Comparison of ENCODE assay signal across 9 mouse cellular contexts in the genomic region with DNA sequence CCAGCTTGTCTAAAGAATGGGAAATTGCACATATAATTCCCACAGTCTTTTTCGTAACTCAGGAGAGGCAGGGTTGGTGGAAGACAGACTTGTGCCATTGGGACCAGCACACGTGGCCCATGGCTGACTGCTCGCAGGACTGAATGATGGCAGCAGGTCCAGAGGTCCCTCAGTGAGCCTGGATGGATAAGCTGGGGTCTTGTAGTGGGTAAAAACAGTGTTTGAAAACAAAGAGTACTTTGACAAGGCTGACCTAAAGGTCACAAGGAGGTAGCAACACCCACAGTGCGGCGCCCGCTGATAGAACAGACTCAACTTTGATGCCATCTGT. TPM values are rescaled to one million over a fixed set of nuclear protein-coding genes. Genes with fewer than 3 reads are reported as not detected.
DNase-seq lines count a peak whose midpoint lies in the region; ATAC-seq and TF ChIP-seq lines count a peak whose summit lies in the region.
"Had no signal": no experiment of that assay in that cellular context is flagged by ENCODE, and none has a peak within 500 bp of the region (broad histone marks: within the 10 kb centered on the region; RNA-seq: fewer than 3 reads in every experiment).

No protein-coding gene starts in this region.

- TF ChIP-seq POLR2A in cerebellum, adult 2 months (IDR thresholded peaks at IDR 0.05; ENCODE audit: borderline replicate concordance, insufficient read depth, low read length): no peak

- H3K4me1 ChIP-seq in cerebellum, adult 2 months (ENCODE audit: control insufficient read depth, insufficient read depth, low read length): peaks cover 6% of the 10 kb centered on the region; the same call in 1 of the 2 replicates
- peaks cover 46% of the 10 kb centered on the region for H3K4me1 ChIP-seq in megakaryocyte, embryonic 14.5 days
- peaks cover 10% of the 10 kb centered on the region for H3K4me1 ChIP-seq in liver, embryonic 11.5 days (replicated peaks; ENCODE audit: control insufficient read depth, insufficient read depth, low read length)
- peaks cover 18% of the 10 kb centered on the region for H3K4me1 ChIP-seq in stomach, embryonic 16.5 days (ENCODE audit: control insufficient read depth, insufficient read depth, low read length)

- intact Hi-C loops in gastrocnemius, postnatal 36 days (cut with DNase I): loop anchor here (2.0 kb wide), 1 partner anchor 39 kb away; no protein-coding TSS in a partner anchor

- no peaks in the 10 kb centered on the region for H3K27me3 ChIP-seq in cerebellum, adult 2 months (ENCODE audit: control insufficient read depth, insufficient read depth, low read length)
- no peaks in the 10 kb centered on the region for H3K27me3 ChIP-seq in megakaryocyte, embryonic 14.5 days (replicated peaks)
- no peaks in the 10 kb centered on the region for H3K27me3 ChIP-seq in liver, embryonic 11.5 days (replicated peaks; ENCODE audit: control insufficient read depth, insufficient read depth, low read length)
- H3K27me3 ChIP-seq in stomach, embryonic 16.5 days (ENCODE audit: control insufficient read depth, insufficient read depth, low read length): no peaks in the 10 kb centered on the region

- H3K9ac ChIP-seq in liver, embryonic 11.5 days (ENCODE audit: low read depth, low read length): peak overlapping the region; percentile 78
- H3K9ac ChIP-seq in stomach, embryonic 16.5 days (ENCODE audit: low read length): peak overlapping the region; percentile 87

- peak overlapping the region; percentile 96 for H3K4me2 ChIP-seq in liver, embryonic 11.5 days
- peak overlapping the region; percentile 92 for H3K4me2 ChIP-seq in stomach, embryonic 16.5 days (ENCODE audit: low read depth, low read length)

- WGBS in cerebellum, adult 2 months: 57% methylated on average over 6 of the region's 6 CpGs
- 85% methylated on average over 6 of the region's 6 CpGs for WGBS in liver, embryonic 11.5 days
- WGBS in stomach, embryonic 16.5 days: 71% methylated on average over 6 of the region's 6 CpGs

- ATAC-seq in megakaryocyte, adult 5-6 weeks (ENCODE audit: poor library complexity, severe bottlenecking): no peak
- ATAC-seq in liver, embryonic 11.5 days (replicated peaks; ENCODE audit: low FRiP score): 0 out of 2 replicates have a peak, but pooled peaks have one; percentile 9
- ATAC-seq in stomach, embryonic 16.5 days (ENCODE audit: insufficient read depth, low FRiP score): no peak

- peak overlapping the region; percentile 91 for H3K4me3 ChIP-seq in cerebellum, adult 2 months (replicated peaks; ENCODE audit: insufficient read depth, low read depth, low read length)
- peak overlapping the region; percentile 98 for H3K4me3 ChIP-seq in megakaryocyte, embryonic 14.5 days (replicated peaks)
- peak overlapping the region; percentile 90 for H3K4me3 ChIP-seq in liver, embryonic 11.5 days (ENCODE audit: low read depth, low read length)
- peak overlapping the region; percentile 95 for H3K4me3 ChIP-seq in stomach, embryonic 16.5 days (replicated peaks; ENCODE audit: low read length)

- H3K27ac ChIP-seq in cerebellum, adult 2 months (ENCODE audit: insufficient read depth, low read length): peak overlapping the region; percentile 67
- H3K27ac ChIP-seq in liver, embryonic 11.5 days (ENCODE audit: low read depth, low read length): peak overlapping the region; percentile 52; the same call in 1 of the 2 replicates
- 0 out of 2 replicates have a peak overlapping the region, but pooled peaks have one; percentile 73 for H3K27ac ChIP-seq in stomach, embryonic 16.5 days (ENCODE audit: low read length)

- no peak for DNase-seq in cerebellum, adult 2 months
- no peak for DNase-seq in cerebellum, postnatal 10 days
- no peak for DNase-seq in liver, embryonic 11.5 days (ENCODE audit: low spot score)
- DNase-seq in layer of hippocampus, postnatal 14 days (ENCODE audit: low spot score in 2 of 2): no peak
- no peak for DNase-seq in gastrocnemius, postnatal 36 days

- no peak for TF ChIP-seq CTCF in cerebellum, adult 2 months (IDR thresholded peaks at IDR 0.05; ENCODE audit: borderline replicate concordance, insufficient read depth, low read depth, low read length)

- H3K36me3 ChIP-seq in megakaryocyte, embryonic 14.5 days (replicated peaks; ENCODE audit: low read length): peaks cover 32% of the 10 kb centered on the region
- H3K36me3 ChIP-seq in liver, embryonic 11.5 days (ENCODE audit: control insufficient read depth, insufficient read depth, low read length): 0 out of 2 replicates have a peak, but pooled peaks cover 6% of the 10 kb centered on the region
- H3K36me3 ChIP-seq in stomach, embryonic 16.5 days (ENCODE audit: control insufficient read depth, insufficient read depth, low read length): peaks cover 5% of the 10 kb centered on the region; the same call in 1 of the 2 replicates

- no peaks in the 10 kb centered on the region for H3K9me3 ChIP-seq in megakaryocyte, embryonic 14.5 days
- H3K9me3 ChIP-seq in liver, embryonic 11.5 days (ENCODE audit: control insufficient read depth, low read length): no peaks in the 10 kb centered on the region
- H3K9me3 ChIP-seq in stomach, embryonic 16.5 days (replicated peaks; ENCODE audit: control insufficient read depth, low read length): no peaks in the 10 kb centered on the region

RNA-seq across cellular contexts. Expression of gene Ciao2b, which starts 0.5 kb away (rescaled TPM):
- 53.9 and 54.7 TPM in 2 replicates for polyA plus RNA-seq in cerebellum, adult 2 months (2012; rRNA removed)
- 39.8 and 119 TPM in 2 replicates for polyA plus RNA-seq in megakaryocyte, embryonic 14.5 days (2012; ENCODE audit: insufficient read depth, low replicate concordance)
- total RNA-seq in megakaryocyte, adult 5-6 weeks (2015): 18.9 and 25.7 TPM in 2 replicates
- total RNA-seq in megakaryocyte, adult 5-6 weeks (2017): 15.1 and 28.2 TPM in 2 replicates
- polyA plus RNA-seq in liver, embryonic 11.5 days (2014; fragmentation: Nextera tagmentation; extraction: Ambion mirVana): 93.1 and 94.0 TPM in 2 replicates
- polyA plus RNA-seq in stomach, embryonic 16.5 days (2015; fragmentation: Nextera tagmentation; extraction: Ambion mirVana): 92.6 and 93.6 TPM in 2 replicates
- total RNA-seq in layer of hippocampus, postnatal 14 days (2021): 10 to 100 TPM; 26.1 to 28.2 TPM
- 10 to 100 TPM; 29.1 to 29.4 TPM for total RNA-seq in gastrocnemius, postnatal 36 days (2021)

RNA-seq across cellular contexts. Expression of gene Rrad, which starts 11.2 kb away (rescaled TPM):
- 3.3 and 3.6 TPM in 2 replicates for polyA plus RNA-seq in cerebellum, adult 2 months (2012; rRNA removed)
- polyA plus RNA-seq in megakaryocyte, embryonic 14.5 days (2012; ENCODE audit: insufficient read depth, low replicate concordance): 2.2 TPM in 1 of 2 replicates, not detected in the other
- total RNA-seq in megakaryocyte, adult 5-6 weeks (2015): 0.52 and 2.0 TPM in 2 replicates
- total RNA-seq in megakaryocyte, adult 5-6 weeks (2017): 0.73 and 1.5 TPM in 2 replicates
- polyA plus RNA-seq in liver, embryonic 11.5 days (2014; fragmentation: Nextera tagmentation; extraction: Ambion mirVana): 1.6 and 4.1 TPM in 2 replicates
- 9.2 and 14.4 TPM in 2 replicates for polyA plus RNA-seq in stomach, embryonic 16.5 days (2015; fragmentation: Nextera tagmentation; extraction: Ambion mirVana)
- total RNA-seq in layer of hippocampus, postnatal 14 days (2021): 1 to 10 TPM; 2.1 to 3.3 TPM
- total RNA-seq in gastrocnemius, postnatal 36 days (2021): 1 to 10 TPM; 2.2 to 2.9 TPM

RNA-seq across cellular contexts. Expression of gene Cdh16, which starts 18.1 kb away (rescaled TPM):
- not detected in 2 replicates for polyA plus RNA-seq in cerebellum, adult 2 months (2012; rRNA removed)
- not detected in 2 replicates for polyA plus RNA-seq in megakaryocyte, embryonic 14.5 days (2012; ENCODE audit: insufficient read depth, low replicate concordance)
- total RNA-seq in megakaryocyte, adult 5-6 weeks (2015): not detected in 2 replicates
- total RNA-seq in megakaryocyte, adult 5-6 weeks (2017): not detected in 2 replicates
- polyA plus RNA-seq in liver, embryonic 11.5 days (2014; fragmentation: Nextera tagmentation; extraction: Ambion mirVana): 0.18 and 0.34 TPM in 2 replicates
- polyA plus RNA-seq in stomach, embryonic 16.5 days (2015; fragmentation: Nextera tagmentation; extraction: Ambion mirVana): 1.6 and 2.0 TPM in 2 replicates
- total RNA-seq in layer of hippocampus, postnatal 14 days (2021): not detected
- total RNA-seq in gastrocnemius, postnatal 36 days (2021): not detected
- total RNA-seq: left cerebral cortex, adult 8-10 months had no signal

RNA-seq across cellular contexts. Expression of gene Pdp2, which starts 51.0 kb away (rescaled TPM):
- polyA plus RNA-seq in cerebellum, adult 2 months (2012; rRNA removed): 6.9 and 7.4 TPM in 2 replicates
- polyA plus RNA-seq in megakaryocyte, embryonic 14.5 days (2012; ENCODE audit: insufficient read depth, low replicate concordance): 1.3 TPM in 1 of 2 replicates, not detected in the other
- 6.8 TPM in 2 replicates for total RNA-seq in megakaryocyte, adult 5-6 weeks (2015)
- 6.1 and 6.6 TPM in 2 replicates for total RNA-seq in megakaryocyte, adult 5-6 weeks (2017)
- 10.6 and 11.1 TPM in 2 replicates for polyA plus RNA-seq in liver, embryonic 11.5 days (2014; fragmentation: Nextera tagmentation; extraction: Ambion mirVana)
- polyA plus RNA-seq in stomach, embryonic 16.5 days (2015; fragmentation: Nextera tagmentation; extraction: Ambion mirVana): 13.3 and 14.1 TPM in 2 replicates
- 1 to 10 TPM; 8.4 to 9.3 TPM for total RNA-seq in layer of hippocampus, postnatal 14 days (2021)
- 1 to 10 TPM; 4.2 to 7.4 TPM for total RNA-seq in gastrocnemius, postnatal 36 days (2021)
